Mouse (Mus musculus) liver, embryonic 14.5 days (tissue): ENCODE results near the gene Ccdc15. TPM values are rescaled to one million over a fixed set of nuclear protein-coding genes. Genes with fewer than 3 reads are reported as not detected.

Experiments used
- ATAC-seq: fragments of 200-750 bp; cut with Nextera tagmentation; 2 replicates; pipeline ENCODE4 v1.8.0; 2017; ENCODE audit warnings: moderate number of reproducible peaks, mild to moderate bottlenecking, moderate library complexity; ENCODE audit not compliant: insufficient read depth
- DNase-seq, 3 experiments: peaks; one replicate each; pipeline ENCODE4 v3.0.0-alpha.2; 2012 to 2013; ENCODE audit warnings: low read depth in 3 of 3, low spot score in 3 of 3
- H3K27ac ChIP-seq: fragments of 300-500 bp; sonication (generic); 2 replicates; pipeline ENCODE4 v1.5.1; 2014; ENCODE audit warnings: moderate library complexity, mild to moderate bottlenecking, control low read depth, inconsistent platforms
- H3K27me3 ChIP-seq: fragments of 300-500 bp; sonication (generic); 2 replicates; pipeline ENCODE4 v1.6.1; 2014; ENCODE audit warnings: mild to moderate bottlenecking, low read length, moderate library complexity; ENCODE audit not compliant: control insufficient read depth, insufficient read depth
- H3K36me3 ChIP-seq: fragments of 300-500 bp; sonication (generic); replicated peaks from 2 replicates; pipeline ENCODE4 v1.6.1; 2014; ENCODE audit warnings: low read depth; ENCODE audit not compliant: control insufficient read depth, insufficient read depth
- H3K4me1 ChIP-seq, 2 experiments: fragments of 200-500 bp in 1 of 2; fragments of 300-500 bp in 1 of 2; sonication (generic) in 1 of 2; replicated peaks; 2 replicates each; pipeline ENCODE4 v1.6.1; 2012 to 2014; ENCODE audit warnings: antibody characterized with exemption in 1 of 2, inconsistent platforms in 1 of 2, low read length in 1 of 2; ENCODE audit not compliant: control insufficient read depth in 2 of 2, insufficient read depth in 2 of 2
- H3K4me2 ChIP-seq: fragments of 300-500 bp; sonication (generic); 2 replicates; pipeline ENCODE4 v1.6.1; 2014; ENCODE audit warnings: low read depth, mild to moderate bottlenecking, control low read depth, moderate library complexity
- H3K4me3 ChIP-seq, 2 experiments: fragments of 200-500 bp in 1 of 2; fragments of 300-500 bp in 1 of 2; sonication (generic) in 1 of 2; 2 replicates each; pipeline ENCODE4 v1.5.1; 2012 to 2014; ENCODE audit warnings: low read depth in 2 of 2, low read length in 2 of 2, mild to moderate bottlenecking in 2 of 2, control low read depth in 1 of 2, inconsistent platforms in 1 of 2, moderate library complexity in 1 of 2; ENCODE audit not compliant: insufficient read depth in 1 of 2
- H3K9ac ChIP-seq: fragments of 300-500 bp; sonication (generic); replicated peaks from 2 replicates; pipeline ENCODE4 v1.6.1; 2014; ENCODE audit warnings: mild to moderate bottlenecking, control low read depth, moderate library complexity
- H3K9me3 ChIP-seq: fragments of 300-500 bp; sonication (generic); 2 replicates; pipeline ENCODE4 v1.6.1; 2016; ENCODE audit warnings: low read length, mixed read lengths; ENCODE audit not compliant: control insufficient read depth
- CTCF ChIP-seq: IDR thresholded peaks from 2 replicates; pipeline ENCODE4 v1.5.1; 2016; ENCODE audit warnings: antibody characterized with exemption, low read depth, control low read depth
- EP300 ChIP-seq: IDR thresholded peaks from 2 replicates; pipeline ENCODE4 v1.6.1; 2016; ENCODE audit warnings: antibody characterized with exemption, low read depth
- WGBS: fragments of 180-500 bp; shearing (Covaris S2); extraction: QIAGEN DNeasy Blood & Tissue Kit; methylation state at CpG from one replicate; pipeline ENCODE4 v1.1.7; 2014; ENCODE audit not compliant: insufficient replicate concordance; 5-methylcytosine and 5-hydroxymethylcytosine counted together
- polyA plus RNA-seq, 2 experiments: library from polyadenylated mRNA; depleted of rRNA in 1 of 2; stranded (reverse) in 1 of 2; unstranded in 1 of 2; fragments of >200 nt; fragmentation: Nextera tagmentation in 1 of 2; extraction: Ambion mirVana in 1 of 2; gene quantifications; 2 replicates each; pipeline versions ENCODE4 v1.2.1 to v1.2.3; 2012 to 2014

Gene Ccdc15
- polyA plus RNA-seq, 2 experiments, result 1.5 to 3.0 TPM

GRCm38 (mm10) chr9:37235951-37236737 is 112.1 kb downstream of the Ccdc15 start:
- no peaks in the 10 kb centered on the region for H3K9me3 ChIP-seq

GRCm38 (mm10) chr9:37232201-37233195 is 115.7 kb downstream of the Ccdc15 start:
- H3K9ac ChIP-seq, result no peak overlapping the region
- H3K9me3 ChIP-seq, result no peaks in the 10 kb centered on the region
- H3K4me3 ChIP-seq, result no peak overlapping the region
- ATAC-seq (no peak), DNase-seq (no peak)
- TF ChIP-seq CTCF, result no peak
- TF ChIP-seq EP300, result no peak
- H3K4me1 ChIP-seq, result no peaks in the 10 kb centered on the region
- WGBS, result 58% methylated on average over 22 of the region's 22 CpGs
- H3K27me3 ChIP-seq, result no peaks in the 10 kb centered on the region
- H3K27ac ChIP-seq, result no peak overlapping the region
- no peaks in the 10 kb centered on the region for H3K36me3 ChIP-seq
- H3K4me2 ChIP-seq, result no peak overlapping the region

More at GRCm38 (mm10) chr9:37235951-37236737, 112.1 kb downstream of the Ccdc15 start:
- H3K4me3 ChIP-seq, result no peak overlapping the region
- DNase-seq (no peak), ATAC-seq (no peak)
- no peaks in the 10 kb centered on the region for H3K27me3 ChIP-seq
- H3K9ac ChIP-seq, result no peak overlapping the region
- no peak overlapping the region for H3K27ac ChIP-seq
- 38% methylated on average over 4 of the region's 4 CpGs for WGBS
- TF ChIP-seq EP300, result no peak
- TF ChIP-seq CTCF, result no peak
- H3K4me2 ChIP-seq, result no peak overlapping the region
- H3K36me3 ChIP-seq, result no peaks in the 10 kb centered on the region
- no peaks in the 10 kb centered on the region for H3K4me1 ChIP-seq

- Histone ChIP-seq H3K27ac (no peak overlapping the region), H3K9me3 (no peaks in the 10 kb centered on the region), H3K4me1 (no peaks in the 10 kb centered on the region), H3K4me3 (no peak overlapping the region), H3K4me2 (no peak overlapping the region), H3K36me3 (no peaks in the 10 kb centered on the region), H3K9ac (no peak overlapping the region), H3K27me3 (no peaks in the 10 kb centered on the region)
- no peak for TF ChIP-seq EP300
- no peak for TF ChIP-seq CTCF
- ATAC-seq (no peak), DNase-seq (no peak)
- 63% methylated on average over 9 of the region's 9 CpGs for WGBS
Observed at GRCm38 (mm10) chr9:37230486-37231195, 117.6 kb downstream of the Ccdc15 start.

GRCm38 (mm10) chr9:37229880-37230325 is 118.3 kb downstream of the Ccdc15 start:
- ATAC-seq, result peak; percentile 28; the same call in 1 of the 2 replicates
- H3K4me2 ChIP-seq, result no peak overlapping the region
- H3K36me3 ChIP-seq, result no peaks in the 10 kb centered on the region
- H3K9ac ChIP-seq, result no peak overlapping the region
- DNase-seq, result peak in 1 of 3 experiments; percentile 10
- TF ChIP-seq CTCF (peak; percentile 88), EP300 (no peak)
- WGBS, result 5% methylated on average over 1 of the region's 1 CpGs
- H3K27me3 ChIP-seq, result no peaks in the 10 kb centered on the region
- H3K4me3 ChIP-seq, result no peak overlapping the region
- no peak overlapping the region for H3K27ac ChIP-seq
- H3K4me1 ChIP-seq, result no peaks in the 10 kb centered on the region
- no peaks in the 10 kb centered on the region for H3K9me3 ChIP-seq

Other genes starting within 250 kb of the Ccdc15 start
- 0.16 and 0.18 TPM in 2 replicates for gene Pknox2, start 201.0 kb downstream of the Ccdc15 start, polyA plus RNA-seq (2012; rRNA removed)
- gene Pknox2, start 201.0 kb downstream of the Ccdc15 start, polyA plus RNA-seq (2014; fragmentation: Nextera tagmentation; extraction: Ambion mirVana), result 0.08 TPM in 1 of 2 replicates, not detected in the other
- 1.6 TPM in 2 replicates for gene Tmem218, start 140.2 kb downstream of the Ccdc15 start, polyA plus RNA-seq (2012; rRNA removed)
- gene Tmem218, start 140.2 kb downstream of the Ccdc15 start, polyA plus RNA-seq (2014; fragmentation: Nextera tagmentation; extraction: Ambion mirVana), result 3.9 and 4.3 TPM in 2 replicates
- 1.0 and 1.1 TPM in 2 replicates for gene Slc37a2, start 92.7 kb downstream of the Ccdc15 start, polyA plus RNA-seq (2012; rRNA removed)
- gene Slc37a2, start 92.7 kb downstream of the Ccdc15 start, polyA plus RNA-seq (2014; fragmentation: Nextera tagmentation; extraction: Ambion mirVana), result 1.2 and 1.8 TPM in 2 replicates
- gene Hepacam, start 18.9 kb upstream of the Ccdc15 start, polyA plus RNA-seq (2012; rRNA removed), result not detected in 2 replicates
- not detected in 2 replicates for gene Hepacam, start 18.9 kb upstream of the Ccdc15 start, polyA plus RNA-seq (2014; fragmentation: Nextera tagmentation; extraction: Ambion mirVana)
- 1.4 TPM in 2 replicates for gene Robo4, start 53.5 kb upstream of the Ccdc15 start, polyA plus RNA-seq (2012; rRNA removed)
- gene Robo4, start 53.5 kb upstream of the Ccdc15 start, polyA plus RNA-seq (2014; fragmentation: Nextera tagmentation; extraction: Ambion mirVana), result 1.6 and 1.8 TPM in 2 replicates
- 0.23 and 0.25 TPM in 2 replicates for gene Robo3, start 84.8 kb upstream of the Ccdc15 start, polyA plus RNA-seq (2012; rRNA removed)
- 0.05 and 0.11 TPM in 2 replicates for gene Robo3, start 84.8 kb upstream of the Ccdc15 start, polyA plus RNA-seq (2014; fragmentation: Nextera tagmentation; extraction: Ambion mirVana)
- gene Msantd2, start 140.9 kb upstream of the Ccdc15 start, polyA plus RNA-seq (2012; rRNA removed), result 6.6 and 9.3 TPM in 2 replicates
- 3.8 TPM in 2 replicates for gene Msantd2, start 140.9 kb upstream of the Ccdc15 start, polyA plus RNA-seq (2014; fragmentation: Nextera tagmentation; extraction: Ambion mirVana)
- gene Esam, start 179.6 kb upstream of the Ccdc15 start, polyA plus RNA-seq (2012; rRNA removed), result 6.5 and 7.3 TPM in 2 replicates
- gene Esam, start 179.6 kb upstream of the Ccdc15 start, polyA plus RNA-seq (2014; fragmentation: Nextera tagmentation; extraction: Ambion mirVana), result 9.9 and 10.7 TPM in 2 replicates
- gene Vsig2, start 190.8 kb upstream of the Ccdc15 start, polyA plus RNA-seq (2012; rRNA removed), result 0.70 and 0.81 TPM in 2 replicates
- 0.36 TPM in 1 of 2 replicates, not detected in the other for gene Vsig2, start 190.8 kb upstream of the Ccdc15 start, polyA plus RNA-seq (2014; fragmentation: Nextera tagmentation; extraction: Ambion mirVana)
- 5.4 and 7.1 TPM in 2 replicates for gene Nrgn, start 204.5 kb upstream of the Ccdc15 start, polyA plus RNA-seq (2012; rRNA removed)
- 5.4 and 7.6 TPM in 2 replicates for gene Nrgn, start 204.5 kb upstream of the Ccdc15 start, polyA plus RNA-seq (2014; fragmentation: Nextera tagmentation; extraction: Ambion mirVana)
- gene Siae, start 207.3 kb upstream of the Ccdc15 start, polyA plus RNA-seq (2012; rRNA removed), result 2.2 TPM in 2 replicates
- gene Siae, start 207.3 kb upstream of the Ccdc15 start, polyA plus RNA-seq (2014; fragmentation: Nextera tagmentation; extraction: Ambion mirVana), result 5.7 and 6.0 TPM in 2 replicates